Mouse (Mus musculus) cerebellum, postnatal 36 days (tissue): ENCODE measurements around the gene Tnfsfm13.

Experiments
- DNase-seq, 2 experiments: peaks; one replicate each; pipeline ENCODE4 v3.0.0; 2021 to 2022; ENCODE audit warnings: mixed read lengths in 2 of 2

Gene Tnfsfm13

DNA sequence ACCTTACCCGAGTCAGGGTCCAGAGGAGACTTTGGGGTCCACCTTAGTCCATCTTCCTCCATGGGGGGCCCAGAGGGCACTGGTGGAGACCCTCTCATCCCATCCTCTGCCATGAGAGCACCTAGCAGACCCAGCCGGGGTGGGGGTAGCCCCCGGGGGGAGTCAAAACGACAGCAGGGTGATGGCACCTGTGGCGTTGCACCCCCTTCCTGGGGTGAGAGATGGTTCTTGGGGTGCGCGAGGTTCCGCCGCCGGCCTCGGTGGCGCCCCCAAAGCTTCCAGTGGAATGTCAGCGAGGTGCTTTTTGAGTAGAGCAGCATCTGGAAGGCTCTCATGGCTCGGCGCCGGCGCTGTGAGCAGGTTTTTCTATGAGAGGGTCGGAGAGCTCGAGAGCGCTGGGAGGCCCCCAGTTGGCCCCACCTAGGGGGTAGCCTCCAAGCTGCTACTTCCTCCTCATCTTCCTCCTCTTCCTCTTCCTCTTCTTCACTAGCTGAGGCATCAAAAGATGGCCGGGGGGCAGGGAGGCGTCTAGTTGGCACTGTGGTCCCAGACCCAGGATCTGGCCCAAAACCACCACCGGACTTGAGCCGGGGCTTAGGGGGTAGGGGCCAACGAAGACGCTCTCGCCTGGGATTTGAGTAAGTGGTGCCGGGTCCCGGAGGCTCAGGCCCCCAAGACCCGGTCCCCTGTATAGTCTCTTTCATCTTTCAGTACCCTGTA, 15.6 kb downstream of the Tnfsfm13 start:
- peak in 1 of 2 experiments; percentile 15 for DNase-seq

- no peak for DNase-seq
Observed at GRCm38 (mm10) chr11:69679144-69679543, 16.8 kb downstream of the Tnfsfm13 start.

DNA sequence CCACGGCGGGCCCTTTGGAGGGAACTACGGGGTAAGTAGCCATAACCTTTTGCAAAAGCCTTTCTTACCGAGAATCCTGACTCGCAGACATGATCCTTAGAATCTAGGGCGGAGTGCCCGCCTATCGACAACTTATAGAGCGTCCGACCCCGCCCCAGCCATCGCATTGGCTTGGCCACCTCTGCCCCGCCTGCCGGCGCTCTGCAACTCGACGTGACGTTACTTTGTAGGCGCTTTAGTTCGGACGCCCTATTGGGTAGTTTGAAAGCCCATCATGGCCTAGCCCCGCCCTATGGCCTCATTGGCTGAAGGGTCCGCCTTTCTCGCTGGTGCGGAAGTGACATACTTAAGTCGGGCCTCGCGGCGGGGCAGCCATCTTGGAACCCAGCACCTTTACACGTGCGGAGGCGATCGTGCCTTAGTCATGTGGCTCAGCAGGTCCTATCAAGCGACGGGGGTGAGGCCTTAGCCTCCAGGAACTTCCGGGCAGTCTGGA, 23.6 kb downstream of the Tnfsfm13 start, which contains the start of gene Eif4a1:
TSS of gene Eif4a1 (minus strand) at position 213 of the 496 bp plus-strand sequence.
- DNase-seq = peak; percentile 100

DNA sequence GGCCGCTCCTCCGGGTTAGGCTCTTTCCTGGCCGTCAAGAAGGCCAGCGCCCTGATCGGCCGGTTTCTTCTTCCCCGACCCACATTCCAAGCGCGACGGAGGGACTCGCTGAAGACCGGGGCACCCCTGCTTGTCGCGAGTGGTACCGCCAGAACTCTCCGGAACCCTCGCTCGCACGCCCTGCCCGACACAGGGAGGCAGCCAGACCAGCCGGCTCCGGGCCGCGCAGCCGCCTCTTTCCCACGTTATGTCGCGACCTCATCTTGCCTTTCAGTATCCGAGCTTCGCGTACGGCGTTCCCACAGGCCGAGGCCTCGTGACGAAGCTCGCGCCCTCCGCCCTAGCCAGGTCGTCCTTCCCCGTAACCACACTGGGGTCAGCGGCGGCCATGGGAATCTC, 24.2 kb downstream of the Tnfsfm13 start:
- DNase-seq = no peak

DNA sequence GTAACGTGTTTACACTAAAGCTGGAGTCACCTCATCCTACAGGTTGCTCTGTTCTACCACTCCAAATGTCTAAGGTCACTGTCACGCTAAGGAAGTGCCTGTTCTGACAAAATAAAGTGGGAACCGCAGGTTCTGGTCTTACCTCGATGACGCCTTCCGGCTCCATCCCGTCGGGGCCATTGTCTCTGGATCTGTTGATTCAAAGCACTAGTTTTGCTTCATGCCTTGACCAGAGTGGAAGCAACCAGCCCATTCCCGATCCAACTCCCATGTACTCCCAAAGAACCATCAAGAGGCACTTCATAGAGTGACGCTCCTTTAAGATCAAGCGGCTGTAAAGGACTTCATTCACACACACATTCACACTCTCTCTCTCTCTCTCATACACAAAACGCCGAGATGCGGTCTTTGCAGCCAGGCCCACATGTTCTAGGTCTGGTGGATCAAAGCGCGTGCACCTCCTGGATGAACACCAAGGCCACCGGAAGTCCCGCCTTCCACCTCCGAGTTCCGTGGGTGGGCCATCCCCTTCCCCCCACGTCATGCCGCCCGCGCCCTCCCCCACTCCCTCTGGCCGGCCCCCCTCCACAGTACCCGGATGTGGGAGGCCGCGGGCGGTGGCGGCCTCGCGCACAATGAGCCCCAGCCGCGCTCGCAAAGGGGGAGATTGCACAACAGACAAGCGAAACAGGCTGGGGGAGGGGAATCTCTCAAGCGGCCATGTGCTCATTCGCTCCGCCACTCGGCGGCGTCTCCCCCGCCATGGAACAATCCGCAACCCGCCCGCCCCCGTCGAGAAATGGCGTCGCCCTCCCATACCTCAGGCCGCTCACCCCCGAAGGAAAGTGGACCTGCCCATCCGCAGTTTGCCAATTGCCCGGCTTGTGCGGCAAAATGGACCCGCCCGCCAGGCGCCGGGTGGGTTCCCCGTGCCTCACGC, 24.8 kb downstream of the Tnfsfm13 start:
- peak; percentile 93 to 96 for DNase-seq

DNA sequence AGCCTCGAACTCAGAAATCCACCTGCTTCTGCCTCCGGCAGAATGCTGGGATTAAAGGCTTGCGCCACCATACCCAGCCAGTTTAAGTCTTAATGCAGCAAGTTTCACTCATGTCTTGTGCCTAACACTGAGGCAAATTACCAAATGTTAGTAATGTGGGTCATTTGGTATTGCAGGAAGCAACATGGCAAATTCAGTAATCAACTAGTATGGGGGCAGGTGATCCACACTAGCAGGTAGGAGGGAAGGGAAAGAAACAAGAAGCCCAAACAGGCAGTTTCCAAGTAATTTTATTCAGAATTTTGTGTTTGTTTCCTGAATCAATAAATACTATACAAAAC, 29.3 kb downstream of the Tnfsfm13 start:
- DNase-seq = no peak

- no peak for DNase-seq
Observed at GRCm38 (mm10) chr11:69665961-69666664, 29.8 kb downstream of the Tnfsfm13 start, which contains the start of gene Cd68. Cd68 (minus strand) TSS chr11:69666153.

GRCm38 (mm10) chr11:69665457-69665960, 30.4 kb downstream of the Tnfsfm13 start:
- no peak for DNase-seq

DNA sequence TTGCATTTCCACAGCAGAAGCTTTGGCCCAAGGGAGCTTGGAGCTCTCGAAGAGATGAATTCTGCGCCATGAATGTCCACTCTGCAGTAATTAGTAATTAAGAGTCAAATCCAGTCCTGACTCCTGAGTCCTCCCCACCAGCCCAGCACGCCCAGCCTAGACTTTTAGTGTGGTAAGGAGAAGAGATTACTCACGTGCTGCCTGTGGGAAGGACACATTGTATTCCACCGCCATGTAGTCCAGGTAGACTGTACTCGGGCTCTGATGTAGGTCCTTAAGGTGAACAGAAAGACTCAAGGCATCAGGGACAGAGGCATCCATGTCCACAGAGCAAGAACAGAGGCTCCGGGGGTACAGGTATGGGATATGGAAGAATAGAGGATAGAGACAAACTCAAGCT, 31.1 kb downstream of the Tnfsfm13 start:
- no peak for DNase-seq

- no peak for DNase-seq
Observed at GRCm38 (mm10) chr11:69663795-69664194, 32.1 kb downstream of the Tnfsfm13 start.

DNA sequence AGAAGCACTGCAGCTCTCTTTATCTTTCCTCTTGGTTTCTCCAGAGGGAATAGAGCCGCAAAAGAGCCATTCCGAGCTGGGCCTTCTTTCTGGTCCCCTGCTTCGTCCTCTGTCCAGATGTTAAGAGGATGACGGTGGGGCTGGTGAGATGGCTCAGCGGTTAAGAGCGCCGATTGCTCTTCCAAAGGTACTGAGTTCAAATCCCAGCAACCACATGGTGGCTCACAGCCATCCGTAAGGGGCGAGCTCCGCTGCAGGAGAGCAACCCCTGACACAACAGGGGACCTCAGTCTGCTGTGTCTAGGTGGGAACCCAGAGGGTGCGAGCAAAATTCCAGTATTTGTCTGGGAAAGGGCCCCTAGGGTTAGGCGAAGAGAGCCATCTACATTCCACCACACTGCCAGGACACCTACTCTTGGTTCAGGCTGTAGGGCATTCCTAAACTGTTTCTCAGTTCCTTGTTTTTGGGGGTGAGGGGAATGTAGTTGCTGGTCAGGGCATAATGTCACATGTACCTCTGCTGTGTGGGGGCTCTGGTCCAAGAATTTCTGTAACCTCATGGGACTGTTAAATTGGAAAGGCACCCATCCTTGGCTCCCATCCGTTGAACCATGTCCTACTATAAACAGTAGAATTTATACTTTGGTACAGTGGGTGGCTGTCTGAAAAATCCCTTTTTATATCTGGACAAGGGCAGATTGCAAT, 32.8 kb downstream of the Tnfsfm13 start:
- peak in 1 of 2 experiments; percentile 21 for DNase-seq

DNA sequence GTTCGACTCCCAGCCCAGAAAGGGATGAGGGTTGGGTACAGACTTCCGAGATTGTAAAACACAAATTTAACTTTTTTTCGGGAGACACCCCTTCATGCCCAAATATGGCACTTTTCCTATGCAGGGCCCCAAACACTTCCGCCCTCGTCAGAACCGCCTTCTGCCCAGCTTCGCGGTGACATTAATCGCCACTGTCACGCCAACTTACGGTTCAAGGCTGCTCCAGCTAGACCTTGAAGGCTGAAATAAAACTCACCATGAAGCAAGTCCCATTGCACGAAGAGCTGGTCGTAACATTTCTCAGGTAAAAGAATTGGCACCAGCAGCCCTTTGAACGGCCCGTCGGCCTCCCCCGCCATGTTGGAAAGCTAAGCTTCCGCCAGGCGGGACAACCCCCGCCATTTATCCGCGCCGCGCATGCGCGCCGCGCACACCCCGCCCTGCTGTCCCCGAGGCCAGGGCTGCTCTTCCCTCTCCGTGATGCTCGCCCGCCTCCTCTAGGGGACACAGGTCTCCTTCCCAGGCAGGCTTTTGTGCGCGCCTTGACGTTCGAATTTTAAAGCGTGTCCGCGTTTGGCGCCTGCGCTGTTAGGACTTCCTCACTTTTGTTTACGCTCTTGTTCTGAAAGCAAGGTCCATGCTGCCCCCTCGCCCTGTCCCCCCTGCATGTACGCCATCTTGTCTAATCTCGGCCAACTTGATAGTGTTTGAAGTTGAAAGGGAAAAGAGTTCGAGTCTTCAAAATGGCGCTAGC, 33.5 kb downstream of the Tnfsfm13 start, which contains the start of gene Mpdu1:
TSS of gene Mpdu1 (minus strand) at position 430 of the 754 bp plus-strand sequence.
- DNase-seq = peak; percentile 91 to 94

DNA sequence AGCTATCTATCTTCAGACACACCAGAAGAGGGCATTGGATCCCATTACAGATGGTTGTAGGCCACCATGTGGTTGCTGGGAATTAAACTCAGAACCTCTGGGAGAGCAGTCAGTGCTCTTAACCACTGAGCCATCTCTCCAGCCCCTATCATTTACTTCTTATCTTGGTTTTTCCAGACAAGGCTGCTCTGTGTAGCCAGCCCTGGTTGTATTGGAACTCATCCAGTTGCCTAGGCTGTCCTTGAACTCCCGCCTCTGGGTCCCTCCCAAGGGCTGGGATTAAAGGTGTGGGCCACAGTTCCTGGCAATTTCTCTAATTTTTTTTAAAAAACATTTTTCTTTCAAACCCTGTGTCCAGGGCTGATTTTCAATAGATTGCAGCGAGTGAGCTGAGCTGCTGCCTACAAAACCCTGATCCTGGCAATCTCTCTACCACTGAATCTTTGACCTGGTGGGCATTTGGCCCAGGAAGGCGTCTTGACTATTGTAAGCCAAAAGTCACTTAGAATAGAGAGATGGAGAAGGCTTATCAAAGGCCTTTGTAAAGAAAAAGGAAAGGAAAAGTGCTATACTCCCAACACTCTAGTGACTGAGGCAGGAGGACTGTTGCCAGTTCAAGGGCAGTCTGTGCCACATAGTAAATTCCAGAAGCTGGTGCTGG, 34.5 kb downstream of the Tnfsfm13 start:
- no peak for DNase-seq

- no peak for DNase-seq
Observed at GRCm38 (mm10) chr11:69657462-69657881, 38.4 kb downstream of the Tnfsfm13 start.

GRCm38 (mm10) chr11:69656617-69657461, 39.1 kb downstream of the Tnfsfm13 start:
- DNase-seq = peak; percentile 43 to 58

DNA sequence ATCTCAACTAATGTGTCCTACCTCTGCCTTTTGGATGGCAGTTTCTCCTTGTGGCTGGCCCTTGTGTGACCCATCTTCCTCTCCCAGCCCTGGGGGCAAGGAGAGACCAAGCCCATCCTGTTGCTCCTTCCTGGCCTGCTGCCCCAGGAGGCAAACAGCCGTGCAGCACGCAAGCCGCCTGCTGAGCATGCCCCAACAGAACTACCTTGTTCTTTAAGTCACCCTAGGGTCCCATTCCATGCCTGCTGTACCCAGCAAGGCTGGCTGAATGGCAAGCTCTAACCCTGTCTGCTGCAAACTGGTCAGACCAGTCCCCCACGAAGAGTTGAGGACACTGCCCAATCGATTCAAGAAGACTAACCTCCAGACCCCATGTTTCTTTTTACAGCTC, 39.8 kb downstream of the Tnfsfm13 start:
- no peak for DNase-seq

DNA sequence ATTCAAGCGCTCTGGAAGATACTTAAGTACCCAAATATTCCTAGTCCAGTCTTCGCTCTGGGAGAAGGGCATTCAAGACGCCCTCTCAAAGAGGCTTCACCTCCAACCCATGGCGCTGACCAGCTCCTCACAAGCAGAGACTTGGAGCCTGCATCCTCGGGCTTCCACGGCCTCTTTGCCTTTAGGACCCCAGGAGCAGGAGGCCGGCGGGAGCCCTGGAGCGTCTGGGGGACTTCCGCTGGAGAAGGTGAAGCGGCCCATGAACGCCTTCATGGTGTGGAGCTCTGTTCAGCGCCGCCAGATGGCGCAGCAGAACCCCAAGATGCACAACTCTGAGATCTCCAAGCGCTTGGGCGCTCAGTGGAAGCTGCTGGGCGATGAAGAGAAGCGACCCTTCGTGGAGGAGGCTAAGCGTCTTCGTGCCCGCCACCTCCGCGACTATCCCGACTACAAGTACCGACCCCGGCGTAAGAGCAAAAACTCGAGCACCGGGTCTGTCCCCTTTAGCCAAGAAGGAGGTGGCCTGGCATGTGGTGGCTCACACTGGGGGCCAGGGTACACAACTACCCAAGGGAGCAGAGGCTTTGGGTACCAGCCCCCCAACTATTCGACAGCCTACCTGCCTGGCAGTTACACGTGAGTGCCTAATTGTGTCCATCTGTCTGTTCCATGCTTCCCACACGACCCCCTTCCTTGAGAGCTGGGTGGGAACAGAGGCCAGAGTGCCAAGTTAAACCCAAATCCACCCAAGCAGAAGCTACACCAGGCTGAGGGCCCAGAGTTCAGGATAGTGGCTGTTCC, 40.4 kb downstream of the Tnfsfm13 start, which contains the start of gene Sox15:
TSS of gene Sox15 (plus strand) at position 51 of the 801 bp plus-strand sequence.
- peak; percentile 74 to 76 for DNase-seq

- DNase-seq = no peak
Observed at GRCm38 (mm10) chr11:69654760-69655159, 41.1 kb downstream of the Tnfsfm13 start.

- no peak for DNase-seq
Observed at GRCm38 (mm10) chr11:69653399-69653798, 42.5 kb downstream of the Tnfsfm13 start.
